Comparison of ENCODE assay signal across 9 mouse cellular contexts in genomic region chr5:139599191-139599937, GRCm38 (mm10). TPM values are rescaled to one million over a fixed set of nuclear protein-coding genes. Genes with fewer than 3 reads are reported as not detected.
DNase-seq lines count a peak whose midpoint lies in the region; ATAC-seq lines count a peak whose summit lies in the region.
"Had no signal": no experiment of that assay in that cellular context is flagged by ENCODE, and none has a peak within 500 bp of the region (broad histone marks: within the 10 kb centered on the region; RNA-seq: fewer than 3 reads in every experiment).

No protein-coding gene starts in this region.

- peak; percentile 72 for DNase-seq in hindbrain, embryonic 10.5 days (ENCODE audit: low spot score)
- DNase-seq in kidney, postnatal 4 days = peak; percentile 71 to 82
- no peak for DNase-seq in left cerebral cortex, postnatal 4 days
- no peak for DNase-seq in right cerebral cortex, postnatal 4 days
- DNase-seq in spleen, postnatal 4 days (ENCODE audit: low spot score in 2 of 2) = no peak
- DNase-seq in spleen, postnatal 10 days (ENCODE audit: low spot score in 2 of 2) = no peak

- ATAC-seq in embryonic facial prominence, embryonic 12.5 days (ENCODE audit: insufficient number of reproducible peaks, insufficient read depth, low FRiP score, low TSS enrichment) = peak; percentile 49; the same call in 1 of the 2 replicates
- ATAC-seq in neural tube, embryonic 12.5 days (ENCODE audit: low FRiP score, low read depth) = peak; percentile 82

- intact Hi-C loops in left cerebral cortex, postnatal 4 days (cut with DNase I) = no loop called here

- peak overlapping the region; percentile 74; the same call in 1 of the 2 replicates for H3K27ac ChIP-seq in embryonic facial prominence, embryonic 12.5 days
- H3K27ac ChIP-seq in hindbrain, embryonic 10.5 days = peak overlapping the region; percentile 90
- peak overlapping the region; percentile 64 for H3K27ac ChIP-seq in neural tube, embryonic 12.5 days

- peaks cover 69% of the 10 kb centered on the region for H3K27me3 ChIP-seq in embryonic facial prominence, embryonic 12.5 days
- peaks cover 100% of the 10 kb centered on the region for H3K27me3 ChIP-seq in hindbrain, embryonic 10.5 days (ENCODE audit: insufficient read depth, poor library complexity, severe bottlenecking)
- peaks cover 60% of the 10 kb centered on the region for H3K27me3 ChIP-seq in neural tube, embryonic 12.5 days (replicated peaks)

- under 1% methylated on average over 23 of the region's 25 CpGs for WGBS in embryonic facial prominence, embryonic 12.5 days
- WGBS in hindbrain, embryonic 10.5 days = 2% methylated on average over 25 of the region's 25 CpGs
- under 1% methylated on average over 25 of the region's 25 CpGs for WGBS in neural tube, embryonic 12.5 days

- H3K4me3 ChIP-seq in embryonic facial prominence, embryonic 12.5 days = peak overlapping the region; percentile 16
- peak overlapping the region; percentile 46 for H3K4me3 ChIP-seq in hindbrain, embryonic 10.5 days
- H3K4me3 ChIP-seq in neural tube, embryonic 12.5 days = no peak overlapping the region

- no peaks in the 10 kb centered on the region for H3K36me3 ChIP-seq in embryonic facial prominence, embryonic 12.5 days
- no peaks in the 10 kb centered on the region for H3K36me3 ChIP-seq in hindbrain, embryonic 10.5 days
- no peaks in the 10 kb centered on the region for H3K36me3 ChIP-seq in neural tube, embryonic 12.5 days

- 0 out of 2 replicates have a peak overlapping the region, but pooled peaks have one; percentile 11 for H3K9ac ChIP-seq in embryonic facial prominence, embryonic 12.5 days
- H3K9ac ChIP-seq in neural tube, embryonic 12.5 days = peak overlapping the region; percentile 13; the same call in 1 of the 2 replicates

- peak overlapping the region; percentile 47 for H3K4me2 ChIP-seq in embryonic facial prominence, embryonic 12.5 days (replicated peaks)
- peak overlapping the region; percentile 51 for H3K4me2 ChIP-seq in neural tube, embryonic 12.5 days (replicated peaks)

- H3K4me1 ChIP-seq in embryonic facial prominence, embryonic 12.5 days = peaks cover 18% of the 10 kb centered on the region
- peaks cover 50% of the 10 kb centered on the region for H3K4me1 ChIP-seq in hindbrain, embryonic 10.5 days (replicated peaks)
- H3K4me1 ChIP-seq in neural tube, embryonic 12.5 days = peaks cover 28% of the 10 kb centered on the region

- H3K9me3 ChIP-seq in embryonic facial prominence, embryonic 12.5 days = no peaks in the 10 kb centered on the region
- H3K9me3 ChIP-seq in hindbrain, embryonic 10.5 days = no peaks in the 10 kb centered on the region
- H3K9me3 ChIP-seq in neural tube, embryonic 12.5 days = no peaks in the 10 kb centered on the region

RNA-seq across cellular contexts. Expression of gene Uncx, which starts 56.1 kb away (rescaled TPM):
- polyA plus RNA-seq in embryonic facial prominence, embryonic 12.5 days (2016; fragmentation: Nextera tagmentation; extraction: Ambion mirVana) = 5.0 and 6.4 TPM in 2 replicates
- 14.0 and 61.1 TPM in 2 replicates for polyA plus RNA-seq in hindbrain, embryonic 10.5 days (2016; fragmentation: Nextera tagmentation; extraction: Ambion mirVana)
- 92.9 and 107 TPM in 2 replicates for polyA plus RNA-seq in neural tube, embryonic 12.5 days (2016; fragmentation: Nextera tagmentation; extraction: Ambion mirVana)
- total RNA-seq in left cerebral cortex, postnatal 4 days (2021) = under 1 TPM in 1 of 2 experiments, not detected in 1; 0.64 TPM
- total RNA-seq: heart, postnatal 10 days had no signal

Comparison
In these comparisons a context has a peak if more than half of its experiments do, and no peak if none do; other contexts are left out.
1. DNase-seq: peak in hindbrain, embryonic 10.5 days (single experiment) and kidney, postnatal 4 days (2 of 2); none in left cerebral cortex, postnatal 4 days (single experiment), right cerebral cortex, postnatal 4 days (single experiment), spleen, postnatal 4 days (0 of 2) and spleen, postnatal 10 days (0 of 2).
2. Peak in every context shown above with its lines, with median percentiles within 50 percentile points of each other: H3K27ac ChIP-seq.